Mouse (Mus musculus) hindbrain, embryonic 12.5 days (tissue): Measurements from ENCODE around the gene Prkcsh. TPM values are rescaled to one million over a fixed set of nuclear protein-coding genes. Genes with fewer than 3 reads are reported as not detected.
A peak's percentile ranks its signal among the peaks of the same experiment; 100 is the strongest.

Experiments
- ATAC-seq: fragments of 200-750 bp; cut with Nextera tagmentation; 2 replicates; pipeline ENCODE4 v1.8.0; 2017; ENCODE audit warnings: moderate TSS enrichment; ENCODE audit not compliant: low FRiP score
- H3K27ac ChIP-seq: fragments of 300-500 bp; sonication (generic); 2 replicates; pipeline ENCODE4 v1.5.1; 2016; ENCODE audit warnings: mild to moderate bottlenecking
- H3K27me3 ChIP-seq: fragments of 300-500 bp; sonication (generic); 2 replicates; pipeline ENCODE4 v1.6.1; 2016; ENCODE audit warnings: mild to moderate bottlenecking
- H3K36me3 ChIP-seq: fragments of 300-500 bp; sonication (generic); 2 replicates; pipeline ENCODE4 v1.6.1; 2016; ENCODE audit warnings: mild to moderate bottlenecking
- H3K4me1 ChIP-seq: fragments of 300-500 bp; sonication (generic); 2 replicates; pipeline ENCODE4 v1.6.1; 2016
- H3K4me2 ChIP-seq: fragments of 300-500 bp; sonication (generic); replicated peaks from 2 replicates; pipeline ENCODE4 v1.6.1; 2016; ENCODE audit warnings: mild to moderate bottlenecking
- H3K4me3 ChIP-seq: fragments of 300-500 bp; sonication (generic); 2 replicates; pipeline ENCODE4 v1.5.1; 2016; ENCODE audit warnings: mild to moderate bottlenecking
- H3K9ac ChIP-seq: fragments of 300-500 bp; sonication (generic); 2 replicates; pipeline ENCODE4 v1.6.1; 2016; ENCODE audit warnings: mild to moderate bottlenecking, moderate library complexity
- H3K9me3 ChIP-seq: fragments of 300-500 bp; sonication (generic); replicated peaks from 2 replicates; pipeline ENCODE4 v1.6.1; 2016; ENCODE audit warnings: mild to moderate bottlenecking
- WGBS: fragments of 180-500 bp; shearing (Covaris S2); methylation state at CpG from one replicate; pipeline ENCODE4 v1.1.7; 2016; 5-methylcytosine and 5-hydroxymethylcytosine counted together
- polyA plus RNA-seq: library from polyadenylated mRNA; unstranded; fragments of >200 nt; fragmentation: Nextera tagmentation; extraction: Ambion mirVana; gene quantifications from 2 replicates; pipeline ENCODE4 v1.2.1, GENCODE M21; 2016

Gene Prkcsh
- polyA plus RNA-seq, 1 experiment from 2014 or later, result 108 TPM

GRCm38 (mm10) chr9:22028467-22028866 lies 25.9 kb downstream of the Prkcsh start:
- WGBS, result 30% methylated on average over 7 of the region's 7 CpGs
- H3K27me3 ChIP-seq, result no peaks in the 10 kb centered on the region
- peaks cover 31% of the 10 kb centered on the region for H3K4me1 ChIP-seq
- peak overlapping the region; percentile 8; the same call in 1 of the 2 replicates for H3K27ac ChIP-seq
- no peak overlapping the region for H3K4me2 ChIP-seq
- peak; percentile 70 for ATAC-seq
- H3K9ac ChIP-seq, result no peak overlapping the region
- no peak overlapping the region for H3K4me3 ChIP-seq
- peaks cover 71% of the 10 kb centered on the region for H3K36me3 ChIP-seq
- H3K9me3 ChIP-seq, result no peaks in the 10 kb centered on the region

GRCm38 (mm10) chr9:22030386-22030785 lies 27.8 kb downstream of the Prkcsh start:
- no peak for ATAC-seq
- Histone ChIP-seq H3K27ac (no peak overlapping the region), H3K9me3 (no peaks in the 10 kb centered on the region), H3K36me3 (peaks cover 71% of the 10 kb centered on the region), H3K4me1 (peaks cover 38% of the 10 kb centered on the region), H3K4me3 (no peak overlapping the region), H3K4me2 (no peak overlapping the region), H3K27me3 (no peaks in the 10 kb centered on the region), H3K9ac (no peak overlapping the region)
- 91% methylated on average over 9 of the region's 9 CpGs for WGBS

GRCm38 (mm10) chr9:22035300-22036044 lies 32.9 kb downstream of the Prkcsh start:
- H3K4me3 ChIP-seq, result no peak overlapping the region
- H3K9me3 ChIP-seq, result no peaks in the 10 kb centered on the region
- H3K4me1 ChIP-seq, result peaks cover 30% of the 10 kb centered on the region
- H3K27ac ChIP-seq, result peak overlapping the region; percentile 85
- no peak overlapping the region for H3K9ac ChIP-seq
- no peaks in the 10 kb centered on the region for H3K27me3 ChIP-seq
- WGBS, result 28% methylated on average over 6 of the region's 6 CpGs
- peak; percentile 82 for ATAC-seq
- no peak overlapping the region for H3K4me2 ChIP-seq
- peaks cover 42% of the 10 kb centered on the region for H3K36me3 ChIP-seq

GRCm38 (mm10) chr9:22037826-22038225 lies 35.2 kb downstream of the Prkcsh start:
- H3K4me2 ChIP-seq, result no peak overlapping the region
- no peak overlapping the region for H3K4me3 ChIP-seq
- H3K36me3 ChIP-seq, result peaks cover 28% of the 10 kb centered on the region
- no peak for ATAC-seq
- no peaks in the 10 kb centered on the region for H3K9me3 ChIP-seq
- H3K4me1 ChIP-seq, result peaks cover 30% of the 10 kb centered on the region
- 80% methylated on average over 10 of the region's 10 CpGs for WGBS
- H3K27me3 ChIP-seq, result no peaks in the 10 kb centered on the region
- no peak overlapping the region for H3K27ac ChIP-seq
- no peak overlapping the region for H3K9ac ChIP-seq

- peaks cover 2% of the 10 kb centered on the region for H3K4me1 ChIP-seq
- no peak overlapping the region for H3K9ac ChIP-seq
- no peaks in the 10 kb centered on the region for H3K9me3 ChIP-seq
- no peak overlapping the region for H3K4me3 ChIP-seq
- no peak overlapping the region for H3K27ac ChIP-seq
- 76% methylated on average over 2 of the region's 2 CpGs for WGBS
- H3K36me3 ChIP-seq, result 0 out of 2 replicates have a peak, but pooled peaks cover under 1% of the 10 kb centered on the region
- no peak for ATAC-seq
- no peaks in the 10 kb centered on the region for H3K27me3 ChIP-seq
- H3K4me2 ChIP-seq, result no peak overlapping the region
These were observed 39.2 kb downstream of the Prkcsh start for GRCm38 (mm10) chr9:22041832-22042231.

DNA sequence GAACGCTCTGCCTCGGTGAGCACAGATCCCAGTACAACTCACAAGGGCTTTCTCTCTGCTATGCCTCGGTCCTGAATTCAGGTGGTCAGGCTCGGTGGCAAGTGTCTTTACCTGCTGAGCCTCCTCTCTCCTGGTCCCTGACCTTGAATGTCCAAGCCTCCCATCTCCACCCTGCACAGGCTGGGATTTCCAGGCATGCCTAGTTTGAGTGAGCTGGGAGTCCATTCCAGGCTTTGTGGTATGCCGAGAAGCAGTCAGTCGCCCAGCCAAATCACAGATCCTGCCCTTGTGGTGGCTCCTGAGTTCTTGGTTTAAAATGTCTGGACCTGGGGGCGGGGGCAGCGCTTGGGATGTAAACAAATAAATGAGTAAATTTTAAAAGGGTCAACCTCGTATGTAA lies 44.7 kb downstream of the Prkcsh start:
- Histone ChIP-seq H3K4me2 (peak overlapping the region; percentile 69), H3K27ac (no peak overlapping the region), H3K9me3 (no peaks in the 10 kb centered on the region), H3K36me3 (no peaks in the 10 kb centered on the region), H3K4me3 (peak overlapping the region; percentile 7; the same call in 1 of the 2 replicates), H3K27me3 (peaks cover 24% of the 10 kb centered on the region), H3K9ac (peak overlapping the region; percentile 43; the same call in 1 of the 2 replicates), H3K4me1 (peaks cover 35% of the 10 kb centered on the region)
- ATAC-seq, result no peak
- WGBS, result 64% methylated on average over 9 of the region's 9 CpGs

- 62% methylated on average over 11 of the region's 11 CpGs for WGBS
These were observed 46.7 kb downstream of the Prkcsh start for GRCm38 (mm10) chr9:22049315-22049714.

DNA sequence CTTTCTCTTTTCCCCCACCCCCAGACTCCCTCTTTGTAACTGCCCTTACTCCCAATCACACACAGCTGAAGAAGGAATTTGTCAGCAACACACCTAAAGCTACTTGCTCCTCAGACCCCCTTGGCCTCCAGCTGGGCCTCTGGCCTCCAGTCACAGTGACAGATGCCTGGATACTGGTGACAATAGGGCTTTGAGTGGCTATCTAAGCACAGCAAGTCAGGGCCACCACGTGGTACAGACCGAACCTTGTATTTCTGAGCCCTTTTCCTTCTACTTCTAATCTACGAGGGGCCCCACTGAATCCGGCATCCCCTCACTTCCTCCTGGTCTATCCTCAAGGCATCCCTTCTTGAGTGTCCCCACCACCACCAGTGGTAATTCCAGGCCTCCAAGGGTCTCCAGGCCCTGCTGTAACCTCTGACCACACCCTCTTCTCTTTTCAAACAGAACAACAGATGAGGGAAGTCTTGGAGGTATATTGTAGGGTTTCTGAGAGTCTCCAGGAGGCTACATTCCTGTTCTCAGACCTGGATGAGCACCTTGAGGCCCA lies 47.2 kb downstream of the Prkcsh start:
- H3K27ac ChIP-seq, result peak overlapping the region; percentile 94
- no peaks in the 10 kb centered on the region for H3K9me3 ChIP-seq
- H3K9ac ChIP-seq, result peak overlapping the region; percentile 97
- peaks cover 41% of the 10 kb centered on the region for H3K4me1 ChIP-seq
- peak overlapping the region; percentile 89 for H3K4me3 ChIP-seq
- ATAC-seq, result 0 out of 2 replicates have a peak, but pooled peaks have one; percentile 2
- 27% methylated on average over 4 of the region's 4 CpGs for WGBS
- peak overlapping the region; percentile 69 for H3K4me2 ChIP-seq
- peaks cover 37% of the 10 kb centered on the region for H3K27me3 ChIP-seq
- H3K36me3 ChIP-seq, result no peaks in the 10 kb centered on the region

More at GRCm38 (mm10) chr9:22049315-22049714, 46.7 kb downstream of the Prkcsh start:
- no peak for ATAC-seq
- Histone ChIP-seq H3K9ac (peak overlapping the region; percentile 97), H3K4me1 (peaks cover 36% of the 10 kb centered on the region), H3K4me2 (peak overlapping the region; percentile 69), H3K9me3 (no peaks in the 10 kb centered on the region), H3K36me3 (no peaks in the 10 kb centered on the region), H3K27me3 (peaks cover 37% of the 10 kb centered on the region), H3K27ac (peak overlapping the region; percentile 94), H3K4me3 (peak overlapping the region; percentile 89)

DNA sequence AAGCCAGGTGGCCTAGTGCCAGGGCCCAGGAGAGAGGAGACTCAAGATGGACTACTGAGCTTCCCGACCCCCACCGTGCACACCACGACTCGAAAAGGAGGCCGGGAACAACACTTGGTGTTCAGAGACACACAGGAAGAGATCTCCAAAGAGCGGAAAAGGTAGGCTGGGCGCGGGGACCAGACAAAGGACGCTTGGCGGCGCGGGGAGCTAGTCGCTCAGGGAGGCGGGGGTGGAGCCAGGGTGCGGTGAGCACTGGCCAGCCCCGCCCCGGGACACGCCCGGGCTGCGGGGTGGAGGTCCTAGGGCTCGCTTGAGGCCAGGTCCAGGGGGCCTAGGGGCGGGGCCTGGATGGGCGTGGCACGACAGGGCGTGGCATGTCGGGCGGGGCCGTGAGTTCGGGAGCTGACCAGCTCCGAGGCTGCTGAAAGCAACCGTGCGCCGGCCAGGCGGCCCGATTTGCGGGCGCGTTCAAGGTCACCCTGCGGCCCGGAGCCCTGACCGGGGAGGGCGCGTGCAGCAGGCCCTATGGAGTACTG lies 47.8 kb downstream of the Prkcsh start:
- under 1% methylated on average over 43 of the region's 43 CpGs for WGBS
- peak overlapping the region; percentile 69 for H3K4me2 ChIP-seq
- no peaks in the 10 kb centered on the region for H3K36me3 ChIP-seq
- no peaks in the 10 kb centered on the region for H3K9me3 ChIP-seq
- peak overlapping the region; percentile 89 for H3K4me3 ChIP-seq
- peak overlapping the region; percentile 94 for H3K27ac ChIP-seq
- ATAC-seq, result peak; percentile 55
- H3K9ac ChIP-seq, result peak overlapping the region; percentile 97
- H3K27me3 ChIP-seq, result peaks cover 41% of the 10 kb centered on the region
- H3K4me1 ChIP-seq, result peaks cover 43% of the 10 kb centered on the region

- Histone ChIP-seq H3K4me2 (peak overlapping the region; percentile 69), H3K4me3 (peak overlapping the region; percentile 89), H3K4me1 (peaks cover 43% of the 10 kb centered on the region), H3K27me3 (peaks cover 49% of the 10 kb centered on the region), H3K27ac (peak overlapping the region; percentile 94), H3K9ac (peak overlapping the region; percentile 97), H3K9me3 (no peaks in the 10 kb centered on the region), H3K36me3 (0 out of 2 replicates have a peak, but pooled peaks cover under 1% of the 10 kb centered on the region)
- 2% methylated on average over 54 of the region's 67 CpGs for WGBS
- peak; percentile 44 for ATAC-seq
These were observed 48.8 kb downstream of the Prkcsh start for GRCm38 (mm10) chr9:22051161-22051957.

DNA sequence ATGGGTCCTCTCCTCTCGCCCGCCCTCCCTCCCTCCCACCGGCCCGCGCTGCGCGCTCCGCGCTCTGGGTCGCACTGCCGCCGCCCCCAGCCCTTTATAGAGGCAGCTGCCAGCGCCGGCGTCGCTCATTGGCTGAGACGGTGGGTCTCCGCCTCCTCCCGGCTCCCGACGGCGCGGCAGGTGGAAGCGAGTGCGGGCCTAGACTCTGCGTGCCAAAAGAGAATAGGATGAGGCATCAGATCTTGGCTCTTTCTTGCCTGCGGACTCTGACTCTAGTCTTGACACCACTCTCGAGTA lies 49.3 kb downstream of the Prkcsh start, which contains the start of gene Elavl3:
Gene Elavl3, minus strand, starts transcription at position 66 of the 297 bp plus-strand sequence.
- H3K9ac ChIP-seq, result peak within 1 kb of the TSS; percentile 97
- peak within 1 kb of the TSS; percentile 69 for H3K4me2 ChIP-seq
- WGBS, result under 1% methylated on average over 17 of the region's 28 CpGs
- no peaks in the 10 kb centered on the region for H3K9me3 ChIP-seq
- H3K36me3 ChIP-seq, result peaks cover 6% of the 10 kb centered on the region; the same call in 1 of the 2 replicates
- peak; percentile 67 for ATAC-seq
- peak within 1 kb of the TSS; percentile 94 for H3K27ac ChIP-seq
- H3K4me3 ChIP-seq, result peak within 1 kb of the TSS; percentile 89
- peaks cover 42% of the 10 kb centered on the region for H3K4me1 ChIP-seq
- peaks cover 49% of the 10 kb centered on the region for H3K27me3 ChIP-seq

- ATAC-seq, result no peak
- Histone ChIP-seq H3K9ac (no peak overlapping the region), H3K27ac (no peak overlapping the region), H3K4me3 (no peak overlapping the region), H3K9me3 (no peaks in the 10 kb centered on the region), H3K36me3 (peaks cover 23% of the 10 kb centered on the region), H3K4me1 (peaks cover 25% of the 10 kb centered on the region), H3K4me2 (no peak overlapping the region), H3K27me3 (peaks cover 49% of the 10 kb centered on the region)
- 36% methylated on average over 6 of the region's 7 CpGs for WGBS
These were observed 51.1 kb downstream of the Prkcsh start for GRCm38 (mm10) chr9:22053657-22054056.
